Mouse (Mus musculus) spleen, postnatal 14 days (tissue): ENCODE measurements around the gene Sec24c.
A peak's percentile ranks its signal among the peaks of the same experiment; 100 is the strongest.

Experiments used
- DNase-seq, 2 experiments: peaks; one replicate each; pipeline ENCODE4 v3.0.0; 2021 to 2022; ENCODE audit warnings: low spot score in 2 of 2

Gene Sec24c

DNA sequence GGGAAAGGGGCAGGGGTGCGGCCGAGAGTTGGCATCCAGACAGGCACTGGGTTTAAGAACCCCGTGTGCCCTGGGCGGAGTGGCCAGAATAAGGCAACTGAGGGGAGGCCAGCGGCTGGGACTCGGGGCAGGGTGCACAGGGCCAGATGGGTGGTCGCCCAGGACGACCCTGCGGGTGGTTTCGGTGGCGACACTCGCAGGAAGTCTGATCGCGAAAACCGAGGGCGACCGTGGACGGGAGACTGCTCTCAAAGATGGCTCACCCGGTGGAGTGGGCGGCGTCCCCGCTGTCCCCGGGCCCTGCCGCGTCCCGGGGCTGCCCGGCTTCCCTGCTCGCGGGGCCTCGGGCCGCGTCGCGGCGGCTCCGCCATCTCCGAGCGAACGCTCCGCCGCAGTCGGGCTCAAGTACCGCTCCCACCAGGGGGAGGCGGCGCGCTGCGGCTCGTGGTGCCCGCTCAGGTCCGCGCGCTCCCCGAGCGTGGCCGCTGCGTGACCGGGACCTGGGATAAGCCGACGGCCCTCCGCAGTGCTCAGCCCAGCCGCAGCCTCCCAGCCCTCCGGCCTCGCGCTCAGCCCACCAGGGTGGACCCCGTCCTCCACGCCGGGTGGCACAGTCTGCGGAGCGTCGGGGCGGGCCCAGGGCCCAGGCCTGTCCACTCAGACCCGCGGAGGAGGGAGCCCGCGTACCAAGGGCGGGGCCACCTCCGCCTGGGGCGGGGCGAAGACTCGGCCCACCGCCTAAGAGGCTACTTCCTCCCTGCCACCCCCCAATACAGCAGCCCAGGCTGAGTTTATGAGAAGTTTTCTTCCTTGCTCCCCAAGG, 60.1 kb downstream of the Sec24c start, which contains the start of gene Ndst2:
Ndst2 (minus strand) TSS at position 611 of the 823 bp plus-strand sequence.
- DNase-seq: peak; percentile 79 to 86

DNA sequence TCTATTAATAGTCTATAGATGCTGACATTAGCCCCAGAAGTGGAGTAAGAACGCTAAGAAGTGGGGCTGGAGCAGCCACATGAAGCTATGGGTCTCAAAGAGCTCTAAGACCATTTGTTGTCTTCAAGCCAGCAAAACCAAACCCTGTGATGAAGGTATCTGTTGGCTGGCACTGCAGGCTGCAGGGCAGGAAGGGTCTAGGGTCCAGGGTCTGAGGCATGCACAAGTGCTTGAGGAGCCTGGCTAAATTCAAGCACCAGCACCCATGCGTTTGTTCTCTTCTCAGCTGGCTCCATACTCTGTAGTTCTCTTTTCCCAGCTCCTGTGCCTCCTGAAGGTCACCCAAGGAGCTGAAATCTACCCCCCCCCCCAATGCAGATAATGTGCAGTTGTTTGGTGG, 60.9 kb downstream of the Sec24c start:
- no peak for DNase-seq

DNA sequence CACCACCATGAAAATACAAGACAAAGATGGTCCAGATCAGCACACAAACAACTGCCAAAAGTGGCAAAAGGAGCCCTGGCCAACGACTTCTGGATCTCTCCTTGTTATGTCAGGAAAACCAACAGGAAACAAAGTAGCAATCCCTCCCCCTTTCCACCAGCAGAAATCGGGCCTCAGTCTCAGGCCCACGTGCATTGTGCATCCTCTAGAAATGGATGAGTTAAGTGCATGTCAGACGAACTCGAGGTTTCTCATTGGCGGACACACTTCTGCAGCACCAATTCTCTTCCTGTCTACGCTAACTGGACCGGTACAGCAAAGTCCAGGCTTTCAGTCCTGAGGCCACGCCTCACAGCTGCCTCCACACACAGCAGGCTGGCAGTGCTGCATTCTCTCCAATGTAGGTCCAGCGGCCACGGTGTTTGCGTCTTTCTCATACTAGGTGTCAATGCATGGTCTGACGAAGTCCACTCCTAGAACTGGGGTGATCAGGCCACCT, 61.8 kb downstream of the Sec24c start:
- DNase-seq: no peak

DNA sequence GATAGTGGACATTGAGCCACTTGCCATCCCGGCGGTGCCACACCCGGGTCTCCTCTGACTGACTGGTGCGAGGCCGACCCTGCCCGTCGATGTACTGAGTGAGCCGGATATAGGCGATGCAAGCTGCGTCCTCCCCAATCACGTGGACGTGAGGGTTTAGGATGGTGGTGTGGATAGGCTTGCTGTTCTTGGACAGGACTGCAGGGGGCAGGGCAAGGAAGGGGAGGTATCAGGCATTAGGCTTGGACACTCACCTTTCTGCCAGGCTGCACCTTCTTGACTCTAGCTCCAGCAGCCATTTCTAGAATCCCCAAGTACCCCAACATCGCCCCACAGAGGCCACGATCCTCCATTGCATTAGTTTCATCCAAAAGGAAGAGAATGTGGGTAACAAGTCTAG, 63.2 kb downstream of the Sec24c start:
- peak in 1 of 2 experiments; percentile 55 for DNase-seq

DNA sequence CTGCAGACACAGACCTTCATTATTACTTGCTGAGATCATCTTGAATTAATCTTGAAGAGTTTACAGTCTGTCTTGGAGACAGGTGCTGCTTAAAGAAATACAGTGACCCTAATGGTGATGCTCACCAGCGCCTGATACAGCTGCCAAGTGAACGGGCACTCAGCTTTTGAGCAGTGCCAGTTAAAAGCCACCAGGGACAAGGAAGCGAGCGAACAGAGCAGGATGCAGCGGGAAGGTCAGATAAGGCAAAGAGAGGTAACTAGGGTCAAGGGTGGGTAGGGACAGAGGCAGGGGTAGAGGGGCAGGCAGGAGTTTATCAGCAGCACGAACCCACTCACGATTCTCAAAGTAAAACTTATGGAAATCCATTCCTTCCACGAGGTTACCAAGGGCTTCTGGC, 64.4 kb downstream of the Sec24c start:
- no peak for DNase-seq

DNA sequence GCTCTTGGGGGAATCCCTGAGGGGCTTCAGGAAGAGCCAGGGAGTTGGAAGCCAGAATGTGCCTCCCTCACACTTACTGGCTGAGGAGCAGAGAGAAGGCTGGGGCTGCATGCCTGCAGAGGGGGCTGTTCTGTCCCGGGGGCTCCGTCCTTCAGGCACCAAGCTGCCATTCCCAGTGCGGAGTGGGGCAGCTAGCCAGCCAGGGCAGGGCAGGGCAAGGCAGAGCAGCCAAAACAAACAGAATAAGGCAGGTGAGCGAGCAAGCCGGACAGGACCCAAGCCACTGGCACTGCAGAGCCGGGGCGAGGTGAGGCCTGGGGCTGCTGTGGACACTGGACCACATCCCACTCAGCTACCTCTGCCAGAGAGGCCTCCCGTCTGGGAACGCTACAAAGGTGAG, 67.2 kb downstream of the Sec24c start:
- DNase-seq: no peak

DNA sequence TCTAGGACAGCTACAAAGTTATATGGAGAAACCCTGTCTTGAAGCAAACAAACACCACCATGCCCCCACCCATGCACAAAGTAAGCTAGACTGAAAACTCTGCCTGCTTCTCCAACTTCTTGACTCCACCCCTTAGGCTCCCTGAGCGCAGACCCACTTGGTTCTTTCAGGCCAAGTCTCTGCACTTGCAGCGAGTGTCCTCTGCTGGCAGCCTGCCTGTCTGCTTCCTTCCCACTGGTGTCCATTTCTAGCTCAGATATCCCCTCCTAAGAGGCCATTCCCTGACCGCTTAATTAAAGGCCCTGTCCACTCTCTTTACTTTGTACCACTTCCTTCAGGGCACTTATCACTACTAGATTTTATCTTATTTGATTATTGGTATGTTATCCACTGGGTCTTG, 69.5 kb downstream of the Sec24c start:
- no peak for DNase-seq
